Mouse (Mus musculus): ENCODE measurements at regions not wholly inside any gene's neighbourhood (a gene's known extent, or its start where the extent isn't known, plus 50 kb on each side); places are given as distances from the start of the nearest gene placed in this dataset.

DNA sequence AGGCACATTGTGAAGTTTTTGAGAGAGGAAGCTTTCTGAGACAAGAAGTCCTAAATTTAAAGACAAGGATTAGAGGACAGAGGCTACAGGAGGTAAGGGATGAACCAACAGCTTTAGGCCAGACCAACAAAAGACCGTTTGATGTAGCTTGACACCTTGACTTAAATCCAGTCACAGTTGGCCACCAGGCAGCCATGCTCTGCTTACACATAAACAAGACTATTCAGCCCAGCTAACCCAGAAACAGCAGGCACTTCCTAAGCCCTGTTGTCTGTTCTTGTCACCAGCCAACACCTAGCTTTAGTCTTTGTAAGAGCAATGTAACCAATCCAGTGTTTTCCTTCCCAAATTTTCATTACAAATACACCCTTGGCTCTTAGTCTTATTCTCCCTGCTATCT, 159.9 kb upstream of the Plekha5 start:
- Histone ChIP-seq H3K36me3 (ENCODE audit: control insufficient read depth, insufficient read depth, low read length) (no peaks in the 10 kb centered on the region), H3K4me3 (ENCODE audit: low read depth, low read length) (no peak overlapping the region), H3K9ac (ENCODE audit: low read length) (no peak overlapping the region), H3K27me3 (ENCODE audit: control insufficient read depth, insufficient read depth, low read length) (no peaks in the 10 kb centered on the region), H3K27ac (ENCODE audit: low read depth, low read length) (no peak overlapping the region), H3K4me1 (ENCODE audit: control insufficient read depth, insufficient read depth, low read length) (no peaks in the 10 kb centered on the region), H3K4me2 (ENCODE audit: low read depth) (no peak overlapping the region), H3K9me3 (ENCODE audit: control insufficient read depth, low read length) (no peaks in the 10 kb centered on the region)
- 28% methylated on average over 1 of the region's 1 CpGs for WGBS
- ATAC-seq (ENCODE audit: insufficient read depth, low FRiP score, low TSS enrichment) (no peak), DNase-seq (ENCODE audit: low spot score) (no peak)

DNA sequence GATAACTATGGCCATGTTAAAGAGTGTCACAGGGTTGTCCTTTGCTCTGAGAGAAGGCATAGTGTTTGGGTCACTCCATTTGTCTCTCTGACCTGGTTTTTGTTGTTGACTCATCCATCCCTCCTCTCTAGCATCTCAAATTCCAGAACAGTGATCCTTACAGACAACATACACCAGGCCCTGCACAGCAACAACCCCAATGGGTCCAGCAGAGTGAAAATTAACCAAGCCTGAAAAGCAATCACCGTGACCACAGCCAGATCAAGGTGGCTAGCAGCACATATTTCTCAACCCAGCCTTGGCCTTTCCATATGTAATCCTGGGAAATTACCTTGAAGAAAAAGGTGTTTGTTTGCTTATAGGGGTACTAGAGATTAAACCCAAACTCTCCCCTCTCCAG, 162.0 kb upstream of the Plekha5 start:
- 96% methylated on average over 1 of the region's 1 CpGs for WGBS
- H3K9ac ChIP-seq (ENCODE audit: low read length), result no peak overlapping the region

GRCm38 (mm10) chr6:140258761-140259160, 165.1 kb upstream of the Plekha5 start:
- ATAC-seq (ENCODE audit: insufficient read depth, low FRiP score, low TSS enrichment) (no peak), DNase-seq (ENCODE audit: low spot score) (no peak)
- Histone ChIP-seq H3K36me3 (ENCODE audit: control insufficient read depth, insufficient read depth, low read length) (no peaks in the 10 kb centered on the region), H3K27ac (ENCODE audit: low read depth, low read length) (no peak overlapping the region), H3K4me2 (ENCODE audit: low read depth) (no peak overlapping the region), H3K4me1 (ENCODE audit: control insufficient read depth, insufficient read depth, low read length) (no peaks in the 10 kb centered on the region), H3K9me3 (ENCODE audit: control insufficient read depth, low read length) (no peaks in the 10 kb centered on the region), H3K9ac (ENCODE audit: low read length) (no peak overlapping the region), H3K4me3 (ENCODE audit: low read depth, low read length) (no peak overlapping the region), H3K27me3 (ENCODE audit: control insufficient read depth, insufficient read depth, low read length) (no peaks in the 10 kb centered on the region)
- WGBS, result 91% methylated on average over 3 of the region's 3 CpGs

More for the DNA sequence above, 162.0 kb upstream of the Plekha5 start:
- H3K9me3 ChIP-seq (ENCODE audit: control insufficient read depth, low read length), result no peaks in the 10 kb centered on the region
- no peaks in the 10 kb centered on the region for H3K36me3 ChIP-seq (ENCODE audit: control insufficient read depth, insufficient read depth, low read length)
- H3K4me2 ChIP-seq (ENCODE audit: low read depth), result no peak overlapping the region
- H3K4me3 ChIP-seq (ENCODE audit: low read depth, low read length), result no peak overlapping the region
- H3K4me1 ChIP-seq (ENCODE audit: control insufficient read depth, insufficient read depth, low read length), result no peaks in the 10 kb centered on the region
- no peak for DNase-seq (ENCODE audit: low spot score)
- no peaks in the 10 kb centered on the region for H3K27me3 ChIP-seq (ENCODE audit: control insufficient read depth, insufficient read depth, low read length)
- ATAC-seq (ENCODE audit: insufficient read depth, low FRiP score, low TSS enrichment), result no peak
- no peak overlapping the region for H3K27ac ChIP-seq (ENCODE audit: low read depth, low read length)

GRCm38 (mm10) chr6:140258101-140258500, 165.8 kb upstream of the Plekha5 start:
- no peaks in the 10 kb centered on the region for H3K9me3 ChIP-seq (ENCODE audit: control insufficient read depth, low read length)
- no peaks in the 10 kb centered on the region for H3K36me3 ChIP-seq (ENCODE audit: control insufficient read depth, insufficient read depth, low read length)
- no peak overlapping the region for H3K4me3 ChIP-seq (ENCODE audit: low read depth, low read length)
- H3K27ac ChIP-seq (ENCODE audit: low read depth, low read length), result no peak overlapping the region
- no peak overlapping the region for H3K4me2 ChIP-seq (ENCODE audit: low read depth)
- 87% methylated on average over 5 of the region's 5 CpGs for WGBS
- H3K27me3 ChIP-seq (ENCODE audit: control insufficient read depth, insufficient read depth, low read length), result no peaks in the 10 kb centered on the region
- no peaks in the 10 kb centered on the region for H3K4me1 ChIP-seq (ENCODE audit: control insufficient read depth, insufficient read depth, low read length)
- ATAC-seq (ENCODE audit: insufficient read depth, low FRiP score, low TSS enrichment) (no peak), DNase-seq (ENCODE audit: low spot score) (no peak)
- no peak overlapping the region for H3K9ac ChIP-seq (ENCODE audit: low read length)

GRCm38 (mm10) chr6:140251527-140251926, 172.3 kb upstream of the Plekha5 start:
- Histone ChIP-seq H3K4me3 (ENCODE audit: low read depth, low read length) (no peak overlapping the region), H3K9me3 (ENCODE audit: control insufficient read depth, low read length) (no peaks in the 10 kb centered on the region), H3K4me2 (ENCODE audit: low read depth) (no peak overlapping the region), H3K36me3 (ENCODE audit: control insufficient read depth, insufficient read depth, low read length) (no peaks in the 10 kb centered on the region), H3K27me3 (ENCODE audit: control insufficient read depth, insufficient read depth, low read length) (no peaks in the 10 kb centered on the region), H3K4me1 (ENCODE audit: control insufficient read depth, insufficient read depth, low read length) (no peaks in the 10 kb centered on the region), H3K9ac (ENCODE audit: low read length) (no peak overlapping the region), H3K27ac (ENCODE audit: low read depth, low read length) (no peak overlapping the region)
- DNase-seq (ENCODE audit: low spot score), result no peak
- ATAC-seq (ENCODE audit: insufficient read depth, low FRiP score, low TSS enrichment), result no peak
- 90% methylated on average over 4 of the region's 4 CpGs for WGBS

DNA sequence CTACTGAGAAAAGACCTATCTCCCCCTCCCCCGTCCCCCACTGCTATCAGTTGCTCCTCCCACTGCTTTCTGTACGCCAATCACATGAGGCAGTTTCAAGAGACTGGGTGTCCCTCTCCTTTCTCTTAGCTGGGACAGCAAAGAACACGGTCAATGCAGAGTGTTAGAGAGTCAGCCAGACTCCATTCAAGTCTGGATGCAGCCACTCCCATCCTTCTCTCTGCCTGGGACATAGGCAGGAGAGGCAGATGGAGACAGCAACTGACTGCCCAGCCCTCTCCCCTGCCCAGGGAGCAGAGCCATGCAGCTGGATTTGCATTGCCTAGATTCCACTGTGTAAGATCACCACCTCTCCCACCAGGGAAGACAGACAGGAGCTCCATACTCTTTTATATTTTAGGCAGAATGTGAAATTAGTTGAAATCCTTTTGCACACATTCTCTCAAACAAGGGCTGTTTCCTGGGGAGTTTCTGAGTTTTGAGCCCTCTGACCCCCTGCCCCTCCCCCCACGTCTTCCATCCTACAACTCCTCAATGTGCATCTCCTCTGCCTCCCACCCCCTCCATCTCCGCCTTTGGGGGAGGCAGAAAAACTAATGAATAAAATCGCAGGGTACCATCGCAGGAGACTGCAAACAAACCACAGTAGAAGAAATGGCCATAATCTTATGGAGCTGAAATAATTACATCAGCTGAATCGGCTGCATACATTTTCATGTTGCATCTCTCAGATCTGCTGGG, 180.3 kb upstream of the Plekha5 start:
- H3K9ac ChIP-seq (ENCODE audit: low read length), result no peak overlapping the region
- WGBS, result 42% methylated on average over 8 of the region's 8 CpGs
- H3K9me3 ChIP-seq (ENCODE audit: control insufficient read depth, low read length), result no peaks in the 10 kb centered on the region
- ATAC-seq (ENCODE audit: insufficient read depth, low FRiP score, low TSS enrichment), result peak; percentile 42; the same call in 1 of the 2 replicates
- H3K27ac ChIP-seq (ENCODE audit: low read depth, low read length), result no peak overlapping the region
- no peaks in the 10 kb centered on the region for H3K36me3 ChIP-seq (ENCODE audit: control insufficient read depth, insufficient read depth, low read length)
- no peak for DNase-seq (ENCODE audit: low spot score)
- no peaks in the 10 kb centered on the region for H3K27me3 ChIP-seq (ENCODE audit: control insufficient read depth, insufficient read depth, low read length)
- H3K4me2 ChIP-seq (ENCODE audit: low read depth), result no peak overlapping the region
- H3K4me1 ChIP-seq (ENCODE audit: control insufficient read depth, insufficient read depth, low read length), result peaks cover 2% of the 10 kb centered on the region; the same call in 1 of the 2 replicates
- no peak overlapping the region for H3K4me3 ChIP-seq (ENCODE audit: low read depth, low read length)

GRCm38 (mm10) chr6:140239356-140239755, 184.5 kb upstream of the Plekha5 start:
- no peak for DNase-seq (ENCODE audit: low spot score)
- no peak overlapping the region for H3K4me3 ChIP-seq (ENCODE audit: low read depth, low read length)
- no peak overlapping the region for H3K9ac ChIP-seq (ENCODE audit: low read length)
- no peaks in the 10 kb centered on the region for H3K27me3 ChIP-seq (ENCODE audit: control insufficient read depth, insufficient read depth, low read length)
- H3K36me3 ChIP-seq (ENCODE audit: control insufficient read depth, insufficient read depth, low read length), result no peaks in the 10 kb centered on the region
- WGBS, result 35% methylated on average over 8 of the region's 8 CpGs
- no peak overlapping the region for H3K4me2 ChIP-seq (ENCODE audit: low read depth)
- no peaks in the 10 kb centered on the region for H3K9me3 ChIP-seq (ENCODE audit: control insufficient read depth, low read length)
- no peak overlapping the region for H3K27ac ChIP-seq (ENCODE audit: low read depth, low read length)
- H3K4me1 ChIP-seq (ENCODE audit: control insufficient read depth, insufficient read depth, low read length), result peaks cover 2% of the 10 kb centered on the region; the same call in 1 of the 2 replicates
- no peak for ATAC-seq (ENCODE audit: insufficient read depth, low FRiP score, low TSS enrichment)

DNA sequence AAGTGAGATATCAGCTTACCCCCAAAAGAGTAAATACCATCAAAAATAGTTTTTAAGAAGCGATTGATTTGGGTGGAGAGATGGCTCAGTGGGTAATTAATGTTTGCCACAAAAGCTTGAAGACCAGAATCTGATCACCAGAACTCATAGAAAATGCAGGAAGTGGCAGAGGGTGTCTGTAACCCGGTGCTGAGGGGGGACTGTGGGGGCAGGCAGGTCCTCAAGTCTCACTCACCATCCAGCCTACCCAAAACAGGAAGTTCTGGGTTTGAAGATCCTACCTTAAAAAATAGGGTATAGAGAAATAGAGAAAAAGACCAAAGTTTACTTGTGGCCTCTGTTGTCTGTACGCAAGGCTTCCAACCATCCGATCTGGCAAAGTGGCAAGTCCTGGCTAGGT, 190.3 kb upstream of the Plcz1 start:
- Histone ChIP-seq H3K4me3 (ENCODE audit: low read depth, low read length) (no peak overlapping the region), H3K27me3 (ENCODE audit: control insufficient read depth, insufficient read depth, low read length) (no peaks in the 10 kb centered on the region), H3K4me2 (ENCODE audit: low read depth) (no peak overlapping the region), H3K27ac (ENCODE audit: low read depth, low read length) (no peak overlapping the region), H3K36me3 (ENCODE audit: control insufficient read depth, insufficient read depth, low read length) (no peaks in the 10 kb centered on the region), H3K9me3 (ENCODE audit: control insufficient read depth, low read length) (no peaks in the 10 kb centered on the region), H3K9ac (ENCODE audit: low read length) (no peak overlapping the region), H3K4me1 (ENCODE audit: control insufficient read depth, insufficient read depth, low read length) (no peaks in the 10 kb centered on the region)
- ATAC-seq (ENCODE audit: insufficient read depth, low FRiP score, low TSS enrichment) (no peak), DNase-seq (ENCODE audit: low spot score) (no peak)
- WGBS, result 93% methylated on average over 4 of the region's 4 CpGs

- no peak overlapping the region for H3K27ac ChIP-seq (ENCODE audit: low read depth, low read length)
- ATAC-seq (ENCODE audit: insufficient read depth, low FRiP score, low TSS enrichment) (no peak), DNase-seq (ENCODE audit: low spot score) (no peak)
- no peaks in the 10 kb centered on the region for H3K4me1 ChIP-seq (ENCODE audit: control insufficient read depth, insufficient read depth, low read length)
- no peak overlapping the region for H3K9ac ChIP-seq (ENCODE audit: low read length)
- no peak overlapping the region for H3K4me2 ChIP-seq (ENCODE audit: low read depth)
- H3K9me3 ChIP-seq (ENCODE audit: control insufficient read depth, low read length), result no peaks in the 10 kb centered on the region
- no peaks in the 10 kb centered on the region for H3K36me3 ChIP-seq (ENCODE audit: control insufficient read depth, insufficient read depth, low read length)
- no peaks in the 10 kb centered on the region for H3K27me3 ChIP-seq (ENCODE audit: control insufficient read depth, insufficient read depth, low read length)
- 78% methylated on average over 9 of the region's 9 CpGs for WGBS
- H3K4me3 ChIP-seq (ENCODE audit: low read depth, low read length), result no peak overlapping the region
These were observed 188.0 kb upstream of the Plcz1 start for GRCm38 (mm10) chr6:140229295-140229694.
